Mouse (Mus musculus) cerebellum, adult 2 months (tissue): ENCODE results near the gene Nsmce3. TPM values are rescaled to one million over a fixed set of nuclear protein-coding genes. Genes with fewer than 3 reads are reported as not detected.
A peak's percentile ranks its signal among the peaks of the same experiment; 100 is the strongest.

ENCODE experiments used
- DNase-seq, 2 experiments: peaks; one replicate each; pipeline ENCODE4 v3.0.0; 2021
- H3K27ac ChIP-seq: fragments of 200-500 bp; 2 replicates; pipeline ENCODE4 v1.5.1; 2012; ENCODE audit warnings: low read length, control low read depth, inconsistent platforms; ENCODE audit not compliant: insufficient read depth
- H3K27me3 ChIP-seq: fragments of 200-500 bp; 2 replicates; pipeline ENCODE4 v1.6.1; 2012; ENCODE audit warnings: inconsistent platforms, mild to moderate bottlenecking, low read length, moderate library complexity; ENCODE audit not compliant: control insufficient read depth, insufficient read depth
- H3K4me1 ChIP-seq: fragments of 200-500 bp; 2 replicates; pipeline ENCODE4 v1.6.1; 2011; ENCODE audit warnings: low read length; ENCODE audit not compliant: control insufficient read depth, insufficient read depth
- H3K4me3 ChIP-seq: fragments of 200-500 bp; replicated peaks from 2 replicates; pipeline ENCODE3; 2011; ENCODE audit warnings: mild to moderate bottlenecking, low read depth, low read length, control low read depth; ENCODE audit not compliant: insufficient read depth
- CTCF ChIP-seq: fragments of 200-500 bp; IDR thresholded peaks from 2 replicates; pipeline ENCODE4 v1.5.1; 2011; ENCODE audit warnings: low read depth, mild to moderate bottlenecking, control low read depth, low read length, moderate library complexity, borderline replicate concordance; ENCODE audit not compliant: insufficient read depth
- POLR2A ChIP-seq: fragments of 200-500 bp; IDR thresholded peaks from 2 replicates; pipeline ENCODE4 v1.6.1; 2011; ENCODE audit warnings: low read length, control low read depth, borderline replicate concordance; ENCODE audit not compliant: insufficient read depth
- WGBS: fragments of 180-500 bp; shearing (Covaris S2); methylation state at CpG from one replicate; pipeline ENCODE4 v1.1.7; 2018; 5-methylcytosine and 5-hydroxymethylcytosine counted together
- polyA plus RNA-seq: library from polyadenylated mRNA; depleted of rRNA; stranded (reverse); fragments of >200 nt; gene quantifications from 2 replicates; pipeline ENCODE4 v1.2.3, GENCODE M21; 2012

Gene Nsmce3
- polyA plus RNA-seq, 1 experiment = 6.8 TPM

- Histone ChIP-seq H3K27me3 (no peaks in the 10 kb centered on the region), H3K4me1 (peaks cover 3% of the 10 kb centered on the region), H3K4me3 (peak overlapping the region; percentile 52), H3K27ac (no peak overlapping the region)
- DNase-seq = peak; percentile 54 to 58
- WGBS = 7% methylated on average over 15 of the region's 15 CpGs
- no peak for TF ChIP-seq POLR2A
- no peak for TF ChIP-seq CTCF
Measured at GRCm38 (mm10) chr7:64855976-64856375, 16.8 kb downstream of the Nsmce3 start.

GRCm38 (mm10) chr7:64855389-64855927, 17.3 kb downstream of the Nsmce3 start:
- H3K4me3 ChIP-seq = no peak overlapping the region
- DNase-seq = no peak
- H3K27me3 ChIP-seq = no peaks in the 10 kb centered on the region
- H3K27ac ChIP-seq = no peak overlapping the region
- peaks cover 3% of the 10 kb centered on the region for H3K4me1 ChIP-seq
- 69% methylated on average over 5 of the region's 10 CpGs for whole genome bisulfite sequencing
- TF ChIP-seq CTCF = no peak
- no peak for TF ChIP-seq POLR2A

DNA sequence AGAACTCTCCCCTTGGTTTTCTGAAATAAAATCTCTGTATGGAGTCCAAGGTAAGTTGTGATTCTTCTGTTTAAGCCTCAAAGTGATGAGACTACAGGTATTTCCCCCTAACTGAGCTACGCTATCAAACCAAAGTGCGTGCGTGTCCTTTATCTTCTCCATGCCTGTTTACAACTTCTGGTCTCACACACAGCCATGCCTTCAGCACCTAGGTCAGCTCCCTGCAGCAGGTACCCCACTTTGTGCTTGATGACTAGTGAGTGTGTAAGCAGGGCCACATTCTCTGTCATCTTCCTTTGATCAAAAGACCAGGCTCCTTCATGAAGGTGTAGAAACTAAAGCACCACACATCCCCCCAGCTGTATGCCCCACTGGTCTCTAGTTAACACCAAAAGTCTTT, 22.0 kb downstream of the Nsmce3 start:
- H3K4me3 ChIP-seq = no peak overlapping the region
- H3K27me3 ChIP-seq = no peaks in the 10 kb centered on the region
- WGBS = 87% methylated on average over 3 of the region's 3 CpGs
- peaks cover 3% of the 10 kb centered on the region for H3K4me1 ChIP-seq
- no peak for DNase-seq
- no peak for TF ChIP-seq CTCF
- TF ChIP-seq POLR2A = no peak
- H3K27ac ChIP-seq = no peak overlapping the region

DNA sequence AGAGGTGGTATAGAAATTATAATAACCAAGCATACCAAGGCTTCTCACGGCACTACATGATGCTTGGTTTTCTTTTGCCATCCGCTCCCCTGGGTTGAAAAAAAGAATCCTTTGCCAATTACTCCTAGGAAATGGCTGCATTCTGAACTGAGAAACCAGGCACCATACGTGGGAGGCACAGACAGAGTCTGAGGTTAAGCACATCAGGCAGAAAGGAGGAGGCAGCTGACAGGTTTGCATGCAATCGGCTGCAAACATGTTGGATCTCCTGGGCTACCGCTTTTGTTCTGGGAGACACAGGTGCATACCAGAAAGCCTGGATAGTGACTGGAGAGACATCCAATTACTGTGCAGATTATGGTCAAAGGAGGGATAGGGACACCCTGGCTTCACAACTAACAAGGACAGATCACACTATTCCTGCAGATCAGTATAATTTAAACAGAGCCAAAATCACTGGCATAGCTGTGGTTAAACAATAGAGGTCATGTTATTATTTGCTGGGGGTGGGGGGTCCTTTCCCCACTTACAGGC, 25.4 kb downstream of the Nsmce3 start:
- 86% methylated on average over 5 of the region's 5 CpGs for WGBS
- TF ChIP-seq CTCF = no peak
- no peak for DNase-seq
- H3K27ac ChIP-seq = no peak overlapping the region
- no peaks in the 10 kb centered on the region for H3K27me3 ChIP-seq
- no peaks in the 10 kb centered on the region for H3K4me1 ChIP-seq
- H3K4me3 ChIP-seq = no peak overlapping the region

DNA sequence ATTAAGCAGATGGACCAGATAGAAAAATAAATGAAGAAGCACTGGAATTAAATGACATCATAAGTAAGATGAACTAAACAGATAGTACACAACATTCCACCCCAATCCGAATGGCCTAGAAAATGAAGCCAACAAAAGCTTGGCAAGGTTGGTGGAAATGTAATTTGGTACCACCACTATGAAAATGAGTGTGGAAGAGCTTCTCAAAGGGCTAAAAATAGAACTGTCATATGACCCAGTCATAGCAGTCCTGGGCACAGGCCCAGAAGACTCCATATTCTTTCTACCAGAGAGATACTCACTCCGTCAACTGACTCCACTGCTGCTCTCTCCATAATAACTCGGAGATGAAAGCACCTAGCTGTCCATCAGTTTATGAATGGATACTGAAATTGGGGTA, 26.7 kb downstream of the Nsmce3 start:
- no peak for DNase-seq
- no peak overlapping the region for H3K4me3 ChIP-seq
- H3K27ac ChIP-seq = no peak overlapping the region
- H3K4me1 ChIP-seq = no peaks in the 10 kb centered on the region
- no peaks in the 10 kb centered on the region for H3K27me3 ChIP-seq
- WGBS = 30% methylated on average over 3 of the region's 3 CpGs
- TF ChIP-seq POLR2A (no peak), CTCF (no peak)

GRCm38 (mm10) chr7:64840946-64841659, 31.7 kb downstream of the Nsmce3 start:
- Histone ChIP-seq H3K27ac (no peak overlapping the region), H3K4me3 (no peak overlapping the region), H3K4me1 (peaks cover 3% of the 10 kb centered on the region; the same call in 1 of the 2 replicates), H3K27me3 (no peaks in the 10 kb centered on the region)
- no peak for TF ChIP-seq POLR2A
- no peak for TF ChIP-seq CTCF
- WGBS = 36% methylated on average over 10 of the region's 10 CpGs
- no peak for DNase-seq

DNA sequence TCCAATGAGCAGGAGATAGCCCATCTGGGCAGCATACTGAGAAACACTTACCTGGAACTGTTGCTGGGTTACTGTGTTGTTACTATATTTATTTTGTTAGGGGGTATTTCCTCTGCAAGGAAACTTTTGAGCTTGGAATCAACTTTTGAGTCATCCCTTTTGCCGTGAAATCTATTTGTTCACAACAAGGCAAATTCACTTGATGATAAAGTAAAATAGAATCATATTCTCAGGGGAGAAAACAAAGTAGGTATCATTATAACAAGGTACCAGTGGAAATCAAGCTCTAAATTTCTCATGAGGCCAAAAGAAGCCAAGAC, 32.3 kb downstream of the Nsmce3 start:
- 73% methylated on average over 1 of the region's 1 CpGs for WGBS
- Histone ChIP-seq H3K27ac (no peak overlapping the region), H3K4me1 (peaks cover 3% of the 10 kb centered on the region; the same call in 1 of the 2 replicates), H3K27me3 (no peaks in the 10 kb centered on the region), H3K4me3 (no peak overlapping the region)
- no peak for TF ChIP-seq CTCF
- no peak for TF ChIP-seq POLR2A
- no peak for DNase-seq
